Mouse (Mus musculus): ENCODE measurements around the gene Padi1.

Gene Padi1

DNA sequence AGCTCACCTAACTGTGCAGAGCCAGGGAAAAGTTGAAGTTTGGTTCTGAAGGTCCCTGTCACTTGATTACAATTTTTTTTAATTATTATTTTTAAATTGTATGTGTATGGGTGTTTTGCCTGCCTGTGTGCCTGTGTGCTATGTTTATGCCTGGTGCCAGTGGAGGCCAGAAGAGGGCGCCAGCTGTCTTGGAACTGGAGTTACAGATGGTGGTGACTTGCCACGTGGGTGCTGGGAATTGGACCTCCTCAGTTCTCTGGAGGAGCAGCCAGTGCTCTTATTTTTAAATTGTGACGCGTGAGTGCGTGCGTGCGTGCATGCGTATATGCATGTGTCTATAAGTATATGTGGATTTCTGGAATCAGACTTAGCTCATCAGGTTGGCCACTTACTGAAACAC, 28.2 kb downstream of the Padi1 start:
- DNase-seq (ENCODE audit: low read depth, low spot score), result no peak

DNA sequence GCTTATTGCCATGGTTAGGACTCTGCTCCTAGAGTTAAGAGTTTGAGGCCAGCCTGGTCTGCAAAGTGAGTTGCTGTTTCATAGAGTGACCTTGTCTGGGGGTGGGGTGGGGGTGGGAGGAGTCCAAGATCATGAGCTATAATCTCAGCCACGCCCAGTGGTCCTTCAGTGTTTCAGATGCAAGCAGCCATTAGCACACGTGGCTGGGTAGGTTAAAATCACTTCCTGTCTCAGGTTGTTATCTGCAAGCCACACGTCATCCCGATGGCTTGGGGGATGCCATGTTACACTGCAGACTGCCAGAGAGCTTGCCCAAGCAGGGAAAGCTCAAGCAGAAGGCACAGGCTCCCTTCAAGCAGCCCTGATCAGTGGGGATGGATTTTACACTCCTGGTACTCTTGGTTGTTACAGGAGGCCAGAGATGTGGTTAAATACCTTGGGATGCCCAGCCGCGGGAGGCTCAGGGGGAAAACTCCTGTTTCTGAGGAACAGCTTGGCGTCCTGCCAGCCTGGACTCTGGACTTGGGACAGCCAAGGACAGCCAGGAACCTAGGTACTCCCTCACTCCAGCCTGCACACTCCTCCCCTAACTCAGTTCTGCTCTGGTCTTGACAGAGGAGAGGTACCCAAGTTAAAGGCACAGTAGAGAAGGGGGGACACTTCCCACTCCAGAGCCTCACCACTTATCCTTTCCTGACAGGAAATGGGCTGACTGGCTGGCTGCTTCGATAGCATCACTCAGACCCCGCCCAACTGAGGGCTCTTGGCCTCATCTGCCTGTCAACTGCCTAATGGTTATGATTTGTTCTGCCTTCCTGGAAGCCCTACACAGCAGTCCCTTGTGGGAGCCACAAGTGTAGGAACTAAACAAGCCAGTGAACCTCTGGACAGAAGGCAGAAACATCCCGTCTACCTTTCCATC, 29.3 kb downstream of the Padi1 start:
- peak; percentile 18 for DNase-seq (ENCODE audit: low read depth, low spot score)

DNA sequence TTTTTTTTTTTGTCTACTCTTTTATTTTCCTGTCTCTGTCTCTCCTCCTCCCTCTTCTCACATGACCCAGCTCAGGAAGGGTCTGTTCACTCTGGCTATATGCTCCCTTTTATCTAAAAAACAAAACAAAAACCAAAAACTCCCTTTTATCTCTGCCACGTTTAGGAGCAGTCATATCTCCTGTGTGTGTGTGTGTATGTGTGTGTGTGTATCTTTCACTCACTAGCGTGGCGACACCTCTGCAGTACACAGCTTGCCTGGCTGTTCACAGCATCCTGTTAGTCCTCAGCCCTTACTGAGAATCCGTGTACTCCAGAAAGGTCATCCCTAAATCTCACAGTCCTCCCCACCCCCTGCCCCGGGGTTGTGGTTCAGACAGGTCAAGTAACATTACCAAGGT, 30.1 kb downstream of the Padi1 start:
- no peak for DNase-seq (ENCODE audit: low read depth, low spot score)

DNA sequence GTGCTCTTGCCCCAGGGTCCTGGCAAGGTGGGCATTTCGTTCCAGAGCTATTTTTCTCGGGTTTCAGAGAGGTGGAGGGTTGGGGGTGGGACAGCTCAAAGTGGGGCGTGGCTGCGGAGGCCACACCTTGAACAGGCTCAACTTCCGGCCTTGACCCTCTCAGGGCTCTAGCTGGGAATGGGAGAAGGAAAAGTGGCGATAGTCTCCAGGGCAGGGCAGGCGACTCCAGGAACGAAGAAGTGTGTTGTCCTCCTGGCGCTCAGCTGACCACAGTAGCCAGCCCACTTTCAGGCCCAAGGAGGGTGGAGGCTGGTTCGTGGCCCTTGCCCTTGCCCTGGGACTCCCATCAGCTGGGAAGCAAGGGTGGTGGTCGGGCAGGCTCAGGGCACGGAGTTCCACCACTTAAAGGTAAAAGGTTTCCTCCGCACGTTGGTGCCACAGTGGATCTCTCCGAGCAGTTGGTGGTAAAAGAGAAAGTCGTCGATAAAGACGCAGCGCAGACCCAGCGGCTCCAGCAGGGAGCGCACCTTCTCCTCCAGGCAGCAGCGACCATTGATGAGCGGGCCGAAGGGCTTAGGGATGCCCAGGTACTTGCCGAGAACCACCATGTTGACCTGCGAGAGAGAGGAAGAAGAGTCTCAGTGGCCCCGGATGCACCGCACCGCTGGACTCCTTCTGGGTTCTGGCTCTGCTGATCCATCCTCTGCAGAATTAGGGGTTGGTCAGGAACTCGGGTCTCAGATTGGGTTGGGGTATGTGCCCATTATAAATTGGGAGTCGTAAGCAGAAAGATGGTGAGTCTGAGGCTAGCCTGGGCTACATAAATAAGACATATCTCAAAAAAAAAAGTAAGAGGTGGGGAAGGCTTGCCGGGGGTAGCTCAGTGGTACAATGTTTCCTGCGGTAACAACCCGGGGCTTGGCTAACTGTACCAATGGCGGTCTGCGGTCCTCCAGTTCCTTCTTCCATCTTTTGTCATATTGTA, 31.0 kb downstream of the Padi1 start:
- DNase-seq (ENCODE audit: low read depth, low spot score), result no peak

DNA sequence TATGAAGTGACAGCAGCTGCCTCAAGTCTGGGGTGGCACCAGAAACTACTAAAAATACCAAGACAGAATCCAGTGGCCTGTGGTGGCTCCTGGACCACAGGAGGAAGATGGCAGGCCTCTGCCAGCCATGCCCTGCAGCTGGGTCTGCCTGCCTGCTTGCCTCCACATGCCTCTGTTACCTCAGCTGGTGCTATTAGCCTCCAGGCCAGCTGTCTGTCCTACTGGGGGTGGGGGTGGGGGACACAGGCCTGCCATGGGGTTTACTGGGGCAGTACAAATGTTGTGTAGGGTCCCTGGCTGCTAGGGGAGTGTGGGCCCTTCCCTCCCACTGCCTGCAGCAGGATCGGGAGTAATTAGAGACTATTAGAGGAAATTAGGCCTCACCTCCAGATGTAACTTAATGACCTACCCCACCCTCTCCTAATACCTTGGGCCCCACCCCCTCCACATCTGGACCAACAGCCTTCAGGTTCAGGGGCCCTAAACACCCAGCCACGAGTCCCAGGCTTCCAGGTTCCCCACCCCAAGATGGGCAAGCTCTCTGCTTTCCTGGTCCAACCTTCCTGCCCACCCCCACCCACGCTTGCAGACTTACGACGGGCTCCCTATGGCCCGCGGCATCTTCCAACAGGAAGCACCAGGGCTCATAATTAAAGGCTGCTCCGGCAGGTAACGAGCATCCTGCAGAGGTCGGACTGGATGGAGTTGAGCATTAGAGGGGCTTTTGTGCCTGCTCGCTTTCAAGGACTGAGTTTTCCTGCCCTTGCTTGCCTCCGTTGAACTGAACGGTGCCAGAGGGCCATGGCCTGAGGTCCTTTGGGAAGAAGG, 32.0 kb downstream of the Padi1 start:
- no peak for DNase-seq (ENCODE audit: low read depth, low spot score)

DNA sequence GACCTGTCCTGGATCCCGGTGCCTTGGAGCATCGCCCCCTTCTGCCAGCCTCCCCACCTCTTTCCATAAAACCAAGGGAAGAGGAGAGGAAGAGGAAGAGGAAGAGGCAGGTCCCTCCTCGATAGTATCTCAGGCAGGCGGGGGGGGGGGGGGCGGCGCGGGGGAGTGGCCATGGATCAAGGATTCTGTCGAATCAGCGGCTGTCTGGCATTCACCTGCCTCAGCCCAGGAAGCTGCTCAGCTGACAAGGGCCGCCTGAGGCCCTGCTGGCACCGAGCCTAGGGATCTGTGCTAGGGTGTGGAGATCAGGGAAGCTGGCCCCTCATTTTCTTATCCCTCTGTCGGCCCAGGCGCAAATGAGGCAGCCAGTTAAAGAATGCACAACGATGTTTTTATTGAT, 33.0 kb downstream of the Padi1 start:
- no peak for DNase-seq (ENCODE audit: low read depth, low spot score)

DNA sequence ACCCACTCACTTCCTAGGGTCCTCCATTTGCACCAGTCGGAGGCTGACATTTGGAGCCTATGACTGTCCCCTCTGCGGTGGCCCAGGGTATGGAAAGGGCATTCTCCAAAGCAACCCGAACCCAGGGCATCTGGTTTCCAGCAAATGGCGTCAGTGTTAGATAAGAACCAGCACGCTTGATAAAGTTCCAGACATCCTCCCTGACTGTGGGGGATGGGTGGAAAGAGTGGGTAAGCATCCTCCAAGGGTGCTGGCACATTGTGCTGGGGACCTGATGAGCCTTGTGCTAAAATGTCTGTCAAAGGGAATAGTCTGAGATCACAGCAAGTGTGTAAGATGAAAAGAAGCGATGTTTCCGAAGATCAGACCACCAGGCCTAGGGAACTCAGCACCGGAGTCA, 33.4 kb downstream of the Padi1 start:
- DNase-seq (ENCODE audit: low read depth, low spot score), result no peak

DNA sequence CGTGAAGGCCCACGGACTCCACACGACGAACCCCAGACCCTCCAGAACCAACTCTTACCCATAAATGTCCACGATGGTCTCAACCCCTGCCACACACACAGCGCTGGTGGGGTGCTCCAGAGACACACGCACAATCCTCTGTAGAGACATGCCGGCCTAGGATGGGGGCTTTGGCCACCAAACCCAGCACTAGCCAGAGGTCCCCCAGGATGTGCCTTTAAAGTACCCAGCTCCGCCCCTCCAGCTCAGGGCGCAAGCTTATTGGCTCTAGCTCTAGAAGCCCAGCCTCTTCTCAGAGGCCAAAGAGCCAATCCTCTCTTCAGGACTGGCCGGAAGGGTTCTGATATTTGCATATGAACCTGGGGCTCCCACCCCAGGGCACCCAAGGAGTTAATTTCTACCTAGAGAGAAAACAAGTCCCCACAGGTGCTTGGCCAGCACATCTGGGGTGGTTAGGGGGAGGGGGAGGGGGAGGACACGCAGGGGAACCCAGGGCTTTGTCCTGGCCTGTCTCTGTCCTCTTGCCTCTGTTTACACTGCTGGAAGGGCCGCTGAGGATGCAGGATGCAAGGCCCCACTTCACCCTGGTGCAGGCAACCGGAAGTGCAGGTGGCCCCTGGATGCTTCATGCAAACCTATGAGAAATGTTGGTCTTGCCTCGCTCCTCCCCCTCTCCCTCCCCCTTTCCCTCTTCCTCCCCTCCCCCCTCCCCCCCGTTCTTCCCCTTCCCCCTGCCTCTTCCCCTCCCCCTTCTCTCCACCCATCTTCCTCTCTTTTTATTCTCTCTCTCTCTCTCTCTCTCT, 34.9 kb downstream of the Padi1 start, which contains the start of gene Padi3:
Padi3 (minus strand) TSS at position 191 of the 803 bp plus-strand sequence.
- DNase-seq (ENCODE audit: low read depth, low spot score), result no peak

DNA sequence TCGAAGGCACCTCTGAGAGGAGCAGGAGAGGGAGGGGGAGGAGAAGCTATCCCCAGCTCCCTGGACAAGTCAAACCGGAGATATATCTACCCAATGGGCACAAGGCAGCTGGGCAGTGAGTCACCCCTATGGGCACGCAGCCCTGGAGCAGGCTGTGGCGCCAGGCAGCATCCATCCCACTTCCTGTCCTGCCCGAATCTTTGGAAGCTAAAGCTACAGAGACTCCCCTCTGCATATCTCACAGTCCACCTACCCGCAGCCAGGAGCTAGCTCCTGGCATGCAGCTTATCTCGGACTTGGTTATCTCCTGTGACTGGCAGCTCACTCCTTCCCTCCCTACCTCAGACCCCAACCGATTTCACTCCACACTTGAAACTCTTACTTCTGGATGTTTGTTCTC, 36.5 kb downstream of the Padi1 start:
- DNase-seq (ENCODE audit: low read depth, low spot score), result peak; percentile 69

DNA sequence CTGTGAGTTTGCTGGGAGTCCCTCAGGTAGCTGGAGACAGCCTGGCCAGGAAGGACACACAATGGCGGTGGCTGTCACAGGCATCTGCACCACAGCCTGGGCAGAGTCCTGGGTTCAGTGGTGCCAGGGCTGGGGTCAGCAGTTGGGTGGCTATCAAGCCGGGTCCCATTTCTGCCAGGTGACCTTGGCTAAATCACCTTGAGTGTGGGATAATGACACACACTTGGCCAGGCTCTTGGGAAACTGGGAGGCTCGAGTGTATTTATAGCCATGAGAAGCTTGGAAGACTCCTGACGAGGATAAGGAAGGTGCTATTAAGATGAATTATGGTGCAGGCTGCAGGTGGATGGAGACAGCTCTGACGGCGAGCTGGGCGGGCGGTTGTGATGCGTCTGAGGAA, 41.0 kb downstream of the Padi1 start:
- DNase-seq (ENCODE audit: low read depth, low spot score), result no peak

DNA sequence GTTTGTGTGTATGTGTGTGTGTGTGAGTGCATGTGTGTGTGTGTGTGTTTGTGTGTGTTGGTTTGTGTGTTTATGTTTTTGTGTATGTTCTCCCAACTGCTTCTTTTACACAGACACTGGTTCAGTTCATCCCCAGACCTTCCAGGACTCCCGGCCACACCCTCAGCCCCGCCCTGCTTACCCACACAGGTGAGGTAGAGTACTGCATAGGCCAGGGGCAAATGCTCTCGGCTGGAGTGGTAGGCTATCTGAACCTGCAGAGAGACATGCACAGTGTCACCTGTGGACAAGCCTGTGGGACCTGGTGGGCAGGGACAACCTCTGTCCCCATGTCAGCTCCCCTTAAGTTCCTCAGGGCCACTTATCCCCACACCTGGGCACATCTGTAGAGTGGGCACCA, 44.2 kb downstream of the Padi1 start:
- no peak for DNase-seq (ENCODE audit: low read depth, low spot score)

DNA sequence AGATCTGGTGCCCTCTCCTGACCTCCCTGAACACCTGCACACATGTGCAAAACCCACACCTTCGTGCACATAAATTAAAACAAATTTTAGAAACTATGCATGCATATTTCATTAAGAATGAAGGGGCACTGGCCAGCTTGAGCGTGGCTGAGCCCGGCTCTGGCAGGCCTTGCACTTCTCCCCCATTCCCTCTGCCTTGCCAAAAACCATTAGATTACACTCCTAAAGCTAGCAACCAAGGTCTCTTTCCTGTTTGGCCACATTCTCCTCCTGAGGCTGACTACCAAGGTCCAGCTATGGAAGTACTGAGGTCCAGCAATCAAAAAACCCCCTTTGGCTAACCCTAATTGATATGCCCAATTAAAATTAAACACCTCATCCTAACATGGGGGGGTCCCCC, 48.8 kb downstream of the Padi1 start:
- DNase-seq (ENCODE audit: low read depth, low spot score), result no peak

DNA sequence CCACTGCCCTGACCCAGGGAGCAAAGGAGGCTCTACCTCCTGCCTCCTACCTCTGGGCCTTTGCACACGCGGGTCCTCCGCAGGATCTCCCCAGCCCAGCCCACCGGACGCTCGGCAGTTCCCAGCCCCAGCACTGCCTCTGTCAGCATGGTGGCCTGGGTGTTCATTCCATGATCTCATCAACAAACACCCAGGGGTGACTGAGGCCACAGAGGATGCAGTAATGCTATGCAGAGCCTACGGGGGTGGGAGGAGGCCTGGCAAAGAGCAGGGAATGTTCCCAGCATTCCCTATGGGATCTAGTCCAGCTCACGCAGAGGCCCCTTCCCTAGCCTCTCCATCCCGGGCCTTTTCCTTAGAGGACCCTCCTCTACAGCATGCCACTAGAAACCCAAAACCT, 50.9 kb downstream of the Padi1 start:
- DNase-seq (ENCODE audit: low read depth, low spot score), result no peak

DNA sequence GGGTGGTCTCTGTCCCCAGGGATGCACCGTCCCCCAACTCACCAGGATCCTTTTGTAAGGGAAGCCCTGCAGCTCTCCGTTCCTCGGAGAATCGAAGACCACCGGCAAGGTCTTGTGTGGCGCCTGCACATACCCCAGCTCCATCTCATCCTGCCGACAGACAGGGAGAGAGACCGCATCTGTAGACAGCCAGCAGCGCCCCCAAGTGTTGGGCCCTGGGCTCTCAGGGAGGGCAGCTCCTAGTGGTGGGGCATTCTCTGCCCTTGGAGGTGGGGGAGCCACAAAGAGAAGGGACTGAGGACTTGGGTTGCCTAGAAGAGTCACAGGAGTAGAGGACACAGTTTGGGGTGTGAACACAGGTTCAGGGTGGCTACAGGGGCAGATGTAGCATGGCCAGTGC, 51.8 kb downstream of the Padi1 start:
- DNase-seq (ENCODE audit: low read depth, low spot score), result no peak

DNA sequence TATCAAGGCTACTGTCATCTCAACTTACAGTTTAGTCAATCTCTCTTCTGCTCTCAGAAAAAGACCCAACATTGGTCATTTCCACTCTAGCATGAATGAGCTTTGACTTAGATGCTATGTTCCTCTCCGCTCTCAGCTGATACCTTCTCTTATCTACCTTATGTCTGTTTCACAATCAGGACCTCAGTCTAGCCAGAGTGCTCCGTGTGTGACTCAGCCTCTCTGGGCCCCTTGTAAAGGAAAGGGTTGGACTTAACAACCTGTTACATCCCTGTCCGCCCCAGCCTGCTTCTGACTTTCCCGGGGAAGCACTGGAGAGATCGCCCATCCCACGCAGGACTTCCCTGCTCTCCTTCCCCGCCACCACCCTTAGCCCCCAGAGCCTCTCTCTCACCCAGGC, 53.0 kb downstream of the Padi1 start:
- DNase-seq (ENCODE audit: low read depth, low spot score), result no peak

DNA sequence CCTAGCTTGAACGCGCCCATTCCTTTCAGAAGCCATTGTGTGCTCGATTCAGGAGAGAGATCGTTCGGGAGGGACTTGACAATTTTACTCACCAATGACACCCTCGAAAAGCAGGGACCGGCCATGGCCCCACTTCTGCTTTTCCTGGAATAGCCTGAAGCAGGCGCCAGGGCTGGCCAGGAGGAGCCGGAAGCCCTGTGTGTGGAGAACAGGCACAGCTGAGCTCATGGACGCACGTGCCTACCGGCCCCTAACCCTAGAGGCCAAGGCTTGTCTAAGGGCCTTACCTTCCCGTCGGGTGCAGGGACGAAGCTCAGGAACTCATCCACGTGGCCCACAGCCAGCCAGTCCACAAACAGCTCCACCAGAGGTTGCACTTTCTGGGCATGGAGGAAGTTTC, 54.5 kb downstream of the Padi1 start:
- no peak for DNase-seq (ENCODE audit: low read depth, low spot score)

DNA sequence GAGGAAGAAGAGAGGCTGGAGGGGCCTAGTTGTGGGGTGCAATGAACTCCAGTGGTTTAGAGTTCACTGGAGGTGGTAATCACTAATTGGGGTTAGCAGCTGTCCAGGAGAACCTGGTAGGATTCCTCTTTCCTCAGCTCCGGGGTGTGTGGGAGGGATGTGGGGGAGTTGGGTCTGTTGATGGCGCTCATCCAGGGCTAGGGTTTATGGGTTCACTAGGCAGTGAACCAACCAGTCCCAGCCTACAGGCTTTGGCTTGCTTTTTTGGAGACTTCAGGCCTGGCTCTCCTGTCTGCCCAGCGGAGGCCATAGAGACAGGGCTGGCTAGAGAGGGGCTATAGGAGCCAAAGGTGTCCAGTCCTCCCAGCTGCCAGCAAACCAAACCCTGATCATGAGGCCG, 55.6 kb downstream of the Padi1 start:
- DNase-seq (ENCODE audit: low read depth, low spot score), result no peak

DNA sequence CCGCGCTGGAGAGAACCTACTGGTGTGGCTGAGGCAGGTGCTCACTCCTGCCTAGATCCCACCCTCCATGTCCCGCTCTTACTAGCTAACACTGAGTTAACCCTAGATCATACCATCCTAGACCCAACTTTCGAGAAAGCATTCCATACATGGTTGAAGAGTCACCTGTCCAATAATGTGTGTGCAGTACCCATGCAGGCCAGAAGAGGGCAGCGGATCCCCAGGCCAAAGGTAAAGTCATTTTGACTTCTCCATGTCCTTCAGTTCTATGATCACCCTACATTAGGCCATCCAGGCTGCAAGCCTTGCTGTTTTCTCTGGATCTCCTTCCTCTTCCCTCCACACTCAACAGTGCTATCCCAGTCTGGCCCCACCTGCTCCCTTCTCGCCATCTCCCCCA, 56.6 kb downstream of the Padi1 start:
- peak; percentile 79 for DNase-seq (ENCODE audit: low read depth, low spot score)

DNA sequence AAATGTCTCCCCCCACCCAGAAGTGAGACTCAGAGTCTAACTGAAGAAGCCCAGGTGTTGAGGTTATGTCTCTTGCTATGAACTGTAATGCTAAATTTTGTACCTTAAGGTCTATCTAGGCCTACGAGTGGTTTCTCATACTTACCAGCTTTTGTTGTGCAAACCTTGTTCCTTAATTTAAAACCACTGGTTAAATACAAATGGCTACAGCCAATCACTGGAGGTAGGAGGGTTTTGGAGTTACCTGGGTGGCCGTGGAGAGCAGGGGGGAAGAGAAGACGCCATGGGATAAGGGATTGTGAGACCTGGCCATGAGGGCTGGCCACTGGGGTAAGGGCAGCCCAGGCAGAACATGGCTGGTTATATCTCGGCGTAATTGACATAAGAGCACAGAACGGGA, 57.3 kb downstream of the Padi1 start:
- DNase-seq (ENCODE audit: low read depth, low spot score), result no peak

DNA sequence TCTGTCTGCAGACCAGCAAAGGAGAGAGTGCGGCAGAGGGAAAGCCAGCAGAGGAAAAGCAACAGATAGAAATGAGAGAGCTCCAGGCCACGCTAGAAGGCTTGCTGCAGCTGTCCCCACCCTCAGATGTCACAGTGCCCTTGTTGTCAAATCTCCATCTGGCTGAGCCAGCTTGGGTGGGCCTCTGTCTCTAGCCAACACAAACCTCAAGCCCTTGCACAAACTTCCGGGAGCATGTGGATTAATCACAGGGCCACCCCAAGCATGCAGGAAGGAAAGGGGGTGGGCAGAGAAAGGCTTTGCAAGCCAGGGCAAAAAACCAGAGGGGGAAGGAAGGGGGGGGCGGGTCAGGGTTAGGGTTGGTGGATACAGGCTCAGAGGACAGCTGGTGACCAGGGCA, 58.2 kb downstream of the Padi1 start:
- no peak for DNase-seq (ENCODE audit: low read depth, low spot score)

DNA sequence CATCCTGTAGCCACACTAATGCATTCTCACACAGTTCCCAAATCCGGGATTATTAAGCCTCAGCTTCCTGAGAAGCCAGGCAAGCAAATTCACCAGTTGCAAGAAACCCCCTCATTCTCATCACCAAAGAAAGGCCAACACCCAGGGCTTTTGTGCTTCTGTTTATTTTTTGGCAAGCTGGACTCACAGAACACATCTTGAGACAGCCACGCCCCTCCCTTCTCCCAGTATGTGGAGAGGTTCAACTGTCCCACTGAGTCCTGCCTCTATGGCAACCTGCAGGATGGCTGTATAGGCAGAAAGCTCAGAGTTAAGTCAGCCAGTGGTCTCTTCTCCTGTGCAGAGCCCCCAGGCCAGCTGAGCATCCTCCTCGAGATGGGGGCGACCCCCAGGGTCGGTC, 60.4 kb downstream of the Padi1 start:
- no peak for DNase-seq (ENCODE audit: low read depth, low spot score)

Measured in 3T3-L1 (cell line).